Mouse (Mus musculus): ENCODE results near the gene Olfr390. TPM values are rescaled to one million over a fixed set of nuclear protein-coding genes. Genes with fewer than 3 reads are reported as not detected.

The Olfr390 gene
- polyA plus RNA-seq (2016; fragmentation: Nextera tagmentation; extraction: Ambion mirVana), result not detected in 2 replicates

DNA sequence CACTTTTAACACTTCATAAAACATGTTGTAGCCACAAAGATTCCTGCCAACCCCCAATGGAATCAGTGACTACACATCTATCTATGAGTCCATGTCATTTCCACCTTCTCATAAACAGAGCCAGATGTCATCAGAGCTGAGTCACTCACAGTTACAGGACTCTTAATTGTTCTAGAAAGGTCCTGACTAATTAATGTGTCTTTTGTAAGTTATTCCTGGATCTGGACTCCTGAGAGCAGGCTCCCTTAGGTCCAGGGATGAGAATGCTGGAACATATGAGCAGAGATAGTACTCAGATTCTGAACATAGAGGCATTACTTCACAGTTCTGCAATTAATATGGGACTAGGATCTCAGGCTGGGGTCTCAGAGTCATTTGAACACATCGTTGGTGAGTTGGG is at the start of gene Olfr390:
Gene Olfr390 (plus strand): TSS at position 301 of the 400 bp plus-strand sequence.
- Histone ChIP-seq H3K4me3 (no peak within 1 kb of the TSS), H3K4me1 (replicated peaks) (no peaks in the 10 kb centered on the region), H3K27me3 (ENCODE audit: insufficient read depth, poor library complexity, severe bottlenecking) (no peaks in the 10 kb centered on the region), H3K27ac (no peak within 1 kb of the TSS), H3K36me3 (no peaks in the 10 kb centered on the region), H3K9me3 (peaks cover 15% of the 10 kb centered on the region; the same call in 1 of the 2 replicates)
- 76% methylated on average over 1 of the region's 1 CpGs for WGBS
- DNase-seq (ENCODE audit: low spot score), result no peak

DNA sequence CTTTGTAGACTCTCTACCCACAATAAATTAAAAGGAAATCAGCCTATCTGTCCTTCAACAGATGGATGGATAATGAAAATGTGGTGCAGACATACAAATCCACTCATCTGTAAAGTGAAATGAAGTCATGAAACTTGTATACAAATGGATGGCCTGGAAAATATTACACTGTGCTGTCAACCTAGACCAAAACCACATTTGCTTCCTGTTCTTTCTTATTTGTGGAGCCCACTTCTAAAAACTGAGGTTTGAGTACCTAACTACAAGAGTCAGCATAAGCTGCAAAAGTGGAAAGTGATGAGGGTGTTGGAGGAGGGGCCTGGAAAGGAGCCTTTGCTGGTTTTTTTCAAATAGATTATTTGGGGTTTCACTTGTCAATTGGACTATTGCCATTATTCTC is 23.6 kb upstream of the Olfr390 start:
- no peaks in the 10 kb centered on the region for H3K27me3 ChIP-seq (ENCODE audit: insufficient read depth, poor library complexity, severe bottlenecking)
- no peaks in the 10 kb centered on the region for H3K4me1 ChIP-seq (replicated peaks)
- H3K9me3 ChIP-seq, result peaks cover 37% of the 10 kb centered on the region
- H3K36me3 ChIP-seq, result no peaks in the 10 kb centered on the region
- no peak overlapping the region for H3K4me3 ChIP-seq
- no peak for DNase-seq (ENCODE audit: low spot score)
- no peak overlapping the region for H3K27ac ChIP-seq

DNA sequence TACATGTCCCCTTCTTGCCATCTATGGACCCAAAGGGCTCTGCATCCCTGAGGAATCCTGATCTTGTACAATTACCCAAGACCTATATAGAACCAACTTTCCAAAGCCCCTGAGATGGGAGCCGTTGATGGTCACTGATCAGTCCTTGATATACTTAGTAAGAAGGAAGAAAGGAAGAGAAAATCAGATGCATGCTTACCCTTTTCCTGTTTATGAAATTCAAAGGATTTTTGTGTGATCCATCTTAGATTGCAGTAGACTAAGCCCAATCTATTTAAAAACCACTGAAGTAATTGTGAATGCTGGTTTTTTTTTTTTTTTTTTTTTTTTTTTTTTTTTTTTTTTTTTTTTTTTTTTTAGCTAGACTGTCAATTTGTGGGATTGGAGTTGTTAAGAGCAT is 2.2 kb upstream of the Olfr390 start, which contains the start of gene Olfr389:
Gene Olfr389 (minus strand): TSS at position 101 of the 400 bp plus-strand sequence.
- Histone ChIP-seq H3K27me3 (ENCODE audit: insufficient read depth, poor library complexity, severe bottlenecking) (no peaks in the 10 kb centered on the region), H3K4me3 (no peak within 1 kb of the TSS), H3K4me1 (replicated peaks) (no peaks in the 10 kb centered on the region), H3K36me3 (no peaks in the 10 kb centered on the region), H3K27ac (no peak within 1 kb of the TSS), H3K9me3 (peaks cover 16% of the 10 kb centered on the region)
- no peak for DNase-seq (ENCODE audit: low spot score)
- WGBS, result 92% methylated on average over 1 of the region's 1 CpGs

DNA sequence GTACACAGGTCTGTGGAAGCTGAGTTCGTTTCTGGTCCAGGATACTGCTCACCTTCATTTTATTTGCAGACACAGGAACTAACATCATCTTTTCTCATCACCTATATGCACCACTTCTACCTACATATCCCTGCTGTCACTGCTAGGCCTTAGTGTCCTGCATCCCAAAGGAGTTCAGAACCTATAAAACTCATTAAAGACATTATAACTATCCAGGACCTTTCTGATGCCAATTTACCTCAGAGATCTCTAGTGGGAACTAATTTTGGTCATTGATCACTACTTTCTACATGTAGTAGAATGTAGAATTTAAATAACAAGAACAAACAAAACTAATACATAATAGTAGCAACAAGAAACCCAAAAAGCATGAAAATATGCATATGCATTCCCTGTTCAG is 20.2 kb downstream of the Olfr390 start, which contains the start of gene Olfr391-ps:
Gene Olfr391-ps (minus strand): TSS at position 101 of the 400 bp plus-strand sequence.
- H3K27me3 ChIP-seq (ENCODE audit: insufficient read depth, poor library complexity, severe bottlenecking), result no peaks in the 10 kb centered on the region
- no peak for DNase-seq (ENCODE audit: low spot score)
- H3K4me3 ChIP-seq, result no peak within 1 kb of the TSS
- no peak within 1 kb of the TSS for H3K27ac ChIP-seq
- H3K9me3 ChIP-seq, result peaks cover 15% of the 10 kb centered on the region
- no peaks in the 10 kb centered on the region for H3K36me3 ChIP-seq
- WGBS, result 34% methylated on average over 1 of the region's 1 CpGs
- H3K4me1 ChIP-seq (replicated peaks), result no peaks in the 10 kb centered on the region

DNA sequence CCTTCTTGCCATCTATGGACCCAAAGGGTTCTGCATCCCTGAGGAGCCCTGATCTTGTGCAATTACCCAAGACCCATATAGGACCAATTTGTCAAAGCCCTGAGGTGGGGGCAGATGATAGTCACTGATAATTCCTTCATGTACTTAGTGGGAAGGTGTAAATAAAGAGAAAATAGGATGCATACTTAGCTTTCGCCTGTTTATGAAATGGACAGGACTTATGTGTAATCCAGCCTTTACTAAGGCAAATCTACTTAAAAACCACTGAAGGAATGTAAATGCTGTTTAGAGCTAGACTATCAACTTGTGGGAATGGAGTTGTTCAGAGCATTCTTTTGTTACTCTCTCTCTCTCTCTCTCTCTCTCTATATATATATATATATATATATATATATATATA is 34.2 kb downstream of the Olfr390 start, which contains the start of gene Olfr392:
Gene Olfr392 (minus strand): TSS at position 101 of the 400 bp plus-strand sequence.
- peaks cover 19% of the 10 kb centered on the region for H3K9me3 ChIP-seq
- 84% methylated on average over 1 of the region's 1 CpGs for WGBS
- no peaks in the 10 kb centered on the region for H3K4me1 ChIP-seq (replicated peaks)

More for the DNA sequence above, 34.2 kb downstream of the Olfr390 start, which contains the start of gene Olfr392:
- H3K27ac ChIP-seq, result no peak within 1 kb of the TSS
- DNase-seq (ENCODE audit: low spot score), result no peak
- H3K36me3 ChIP-seq, result no peaks in the 10 kb centered on the region
- H3K27me3 ChIP-seq (ENCODE audit: insufficient read depth, poor library complexity, severe bottlenecking), result no peaks in the 10 kb centered on the region
- no peak within 1 kb of the TSS for H3K4me3 ChIP-seq

Other genes starting within 250 kb of the Olfr390 start
- gene Olfr385, start 190.0 kb upstream of the Olfr390 start, polyA plus RNA-seq (2016; fragmentation: Nextera tagmentation; extraction: Ambion mirVana), result not detected in 2 replicates
- not detected in 2 replicates for gene Olfr384, start 184.4 kb upstream of the Olfr390 start, polyA plus RNA-seq (2016; fragmentation: Nextera tagmentation; extraction: Ambion mirVana)
- not detected in 2 replicates for gene Zfp735, start 94.2 kb upstream of the Olfr390 start, polyA plus RNA-seq (2016; fragmentation: Nextera tagmentation; extraction: Ambion mirVana)
- not detected in 2 replicates for gene Olfr389, start 2.3 kb upstream of the Olfr390 start, polyA plus RNA-seq (2016; fragmentation: Nextera tagmentation; extraction: Ambion mirVana)
- gene Olfr391-ps, start 20.1 kb downstream of the Olfr390 start, polyA plus RNA-seq (2016; fragmentation: Nextera tagmentation; extraction: Ambion mirVana), result not detected in 2 replicates
- gene Olfr392, start 34.1 kb downstream of the Olfr390 start, polyA plus RNA-seq (2016; fragmentation: Nextera tagmentation; extraction: Ambion mirVana), result not detected in 2 replicates
- not detected in 2 replicates for gene Olfr393, start 68.5 kb downstream of the Olfr390 start, polyA plus RNA-seq (2016; fragmentation: Nextera tagmentation; extraction: Ambion mirVana)
- gene Olfr394, start 107.8 kb downstream of the Olfr390 start, polyA plus RNA-seq (2016; fragmentation: Nextera tagmentation; extraction: Ambion mirVana), result not detected in 2 replicates
- not detected in 2 replicates for gene Olfr395, start 126.3 kb downstream of the Olfr390 start, polyA plus RNA-seq (2016; fragmentation: Nextera tagmentation; extraction: Ambion mirVana)
- not detected in 2 replicates for gene Olfr23, start 153.7 kb downstream of the Olfr390 start, polyA plus RNA-seq (2016; fragmentation: Nextera tagmentation; extraction: Ambion mirVana)
- gene Olfr397, start 177.9 kb downstream of the Olfr390 start, polyA plus RNA-seq (2016; fragmentation: Nextera tagmentation; extraction: Ambion mirVana), result not detected in 2 replicates
- not detected in 2 replicates for gene Olfr398, start 207.4 kb downstream of the Olfr390 start, polyA plus RNA-seq (2016; fragmentation: Nextera tagmentation; extraction: Ambion mirVana)

Data from hindbrain, embryonic 10.5 days (tissue).